16 mouse cellular contexts compared by ENCODE assay signal in the genomic region with DNA sequence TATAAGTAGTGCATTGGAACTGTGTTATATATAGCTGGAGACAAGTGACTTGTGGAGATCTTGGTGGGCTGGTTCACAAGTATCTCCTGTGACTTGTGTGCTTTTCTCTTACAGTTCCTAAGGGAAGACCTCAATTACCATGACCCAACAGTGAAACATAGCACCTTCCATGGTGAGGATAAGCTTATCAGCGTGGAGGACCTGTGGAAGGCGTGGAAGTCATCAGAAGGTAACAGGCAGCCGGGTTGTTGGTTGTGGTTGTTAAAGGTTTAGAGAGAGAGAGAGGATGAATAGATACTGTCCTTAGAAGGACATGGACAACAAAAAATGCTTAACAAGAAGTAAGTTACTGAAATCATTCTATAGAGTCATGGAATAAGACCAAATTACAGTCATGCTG.
"Had no signal": no experiment of that assay in that cellular context is flagged by ENCODE, and none has a peak within 500 bp of the region (broad histone marks: within the 10 kb centered on the region; RNA-seq: fewer than 3 reads in every experiment).

No protein-coding gene starts in this region.

- DNase-seq: lung, adult 2 months; lung, postnatal 14 days; lung, postnatal 36 days; right cerebral cortex, postnatal 14 days; spleen, adult 18-20 months; thymus, adult 2 months; thymus, postnatal 25 days; thymus, postnatal 4 days had no signal

- ATAC-seq: lung, postnatal 0 days; midbrain, embryonic 13.5 days; midbrain, embryonic 15.5 days had no signal

- H3K36me3 ChIP-seq: limb, embryonic 15.5 days; lung, embryonic 15.5 days; midbrain, embryonic 13.5 days; midbrain, embryonic 15.5 days; neural tube, embryonic 12.5 days had no signal

- H3K9ac ChIP-seq: limb, embryonic 15.5 days; lung, embryonic 15.5 days; midbrain, embryonic 13.5 days; midbrain, embryonic 15.5 days; neural tube, embryonic 12.5 days had no signal

- H3K9me3 ChIP-seq: limb, embryonic 15.5 days; lung, embryonic 15.5 days; midbrain, embryonic 13.5 days; midbrain, embryonic 15.5 days; neural tube, embryonic 12.5 days had no signal

- H3K27ac ChIP-seq: limb, embryonic 15.5 days; lung, embryonic 15.5 days; macrophage; midbrain, embryonic 13.5 days; midbrain, embryonic 15.5 days; neural tube, embryonic 12.5 days had no signal

- H3K4me1 ChIP-seq: limb, embryonic 15.5 days; lung, embryonic 15.5 days; midbrain, embryonic 13.5 days; midbrain, embryonic 15.5 days; neural tube, embryonic 12.5 days had no signal

- H3K27me3 ChIP-seq: limb, embryonic 15.5 days; lung, embryonic 15.5 days; midbrain, embryonic 13.5 days; midbrain, embryonic 15.5 days; neural tube, embryonic 12.5 days had no signal

- H3K4me3 ChIP-seq: limb, embryonic 15.5 days; lung, embryonic 15.5 days; midbrain, embryonic 13.5 days; midbrain, embryonic 15.5 days; neural tube, embryonic 12.5 days had no signal

- H3K4me2 ChIP-seq: limb, embryonic 15.5 days; lung, embryonic 15.5 days; midbrain, embryonic 11.5 days; midbrain, embryonic 13.5 days; midbrain, embryonic 15.5 days; neural tube, embryonic 12.5 days had no signal
